Mouse (Mus musculus) liver, embryonic 13.5 days (tissue): ENCODE measurements around the gene Atp7b. TPM values are rescaled to one million over a fixed set of nuclear protein-coding genes. Genes with fewer than 3 reads are reported as not detected.

Source experiments
- ATAC-seq: fragments of 200-750 bp; cut with Nextera tagmentation; 2 replicates; pipeline ENCODE4 v1.8.0; 2017; ENCODE audit warnings: low read depth, mild to moderate bottlenecking, moderate number of reproducible peaks, moderate library complexity
- DNase-seq: peaks from one replicate; pipeline ENCODE4 v3.0.0; 2022
- H3K27ac ChIP-seq: fragments of 300-500 bp; sonication (generic); 2 replicates; pipeline ENCODE4 v1.5.1; 2015; ENCODE audit warnings: moderate library complexity, mild to moderate bottlenecking, inconsistent platforms
- H3K27me3 ChIP-seq: fragments of 300-500 bp; sonication (generic); 2 replicates; pipeline ENCODE4 v1.6.1; 2015; ENCODE audit warnings: mild to moderate bottlenecking, inconsistent platforms
- H3K36me3 ChIP-seq: fragments of 300-500 bp; sonication (generic); 2 replicates; pipeline ENCODE4 v1.6.1; 2015; ENCODE audit warnings: mild to moderate bottlenecking, inconsistent platforms
- H3K4me1 ChIP-seq: fragments of 300-500 bp; sonication (generic); replicated peaks from 2 replicates; pipeline ENCODE4 v1.6.1; 2015; ENCODE audit warnings: inconsistent platforms
- H3K4me2 ChIP-seq: fragments of 300-500 bp; sonication (generic); 2 replicates; pipeline ENCODE4 v1.6.1; 2015; ENCODE audit warnings: inconsistent platforms, mild to moderate bottlenecking, moderate library complexity
- H3K4me3 ChIP-seq: fragments of 300-500 bp; sonication (generic); replicated peaks from 2 replicates; pipeline ENCODE4 v1.5.1; 2015; ENCODE audit warnings: mild to moderate bottlenecking, inconsistent platforms
- H3K9ac ChIP-seq: fragments of 300-500 bp; sonication (generic); 2 replicates; pipeline ENCODE4 v1.6.1; 2015; ENCODE audit warnings: mild to moderate bottlenecking, inconsistent platforms
- H3K9me3 ChIP-seq: fragments of 300-500 bp; sonication (generic); replicated peaks from 2 replicates; pipeline ENCODE4 v1.6.1; 2016; ENCODE audit warnings: inconsistent platforms
- WGBS: fragments of 180-500 bp; shearing (Covaris S2); methylation state at CpG from one replicate; pipeline ENCODE4 v1.1.7; 2015; ENCODE audit not compliant: insufficient replicate concordance; 5-methylcytosine and 5-hydroxymethylcytosine counted together
- polyA plus RNA-seq: library from polyadenylated mRNA; unstranded; fragments of >200 nt; fragmentation: Nextera tagmentation; extraction: Ambion mirVana; gene quantifications from 2 replicates; pipeline ENCODE4 v1.2.1, GENCODE M21; 2015

The Atp7b gene
- polyA plus RNA-seq, 1 experiment from 2014 or later: 10.4 TPM

- H3K9ac ChIP-seq: peak overlapping the region; percentile 59
- peak overlapping the region; percentile 46 for H3K4me3 ChIP-seq
- no peaks in the 10 kb centered on the region for H3K27me3 ChIP-seq
- ATAC-seq (peak; percentile 75), DNase-seq (peak; percentile 34)
- peak overlapping the region; percentile 89 for H3K4me2 ChIP-seq
- peak overlapping the region; percentile 96 for H3K27ac ChIP-seq
- H3K9me3 ChIP-seq: no peaks in the 10 kb centered on the region
- peaks cover 65% of the 10 kb centered on the region for H3K4me1 ChIP-seq
- 23% methylated on average over 12 of the region's 12 CpGs for WGBS
- H3K36me3 ChIP-seq: peaks cover 21% of the 10 kb centered on the region
Observed at GRCm38 (mm10) chr8:22054674-22055491, 5.2 kb downstream of the Atp7b start.

DNA sequence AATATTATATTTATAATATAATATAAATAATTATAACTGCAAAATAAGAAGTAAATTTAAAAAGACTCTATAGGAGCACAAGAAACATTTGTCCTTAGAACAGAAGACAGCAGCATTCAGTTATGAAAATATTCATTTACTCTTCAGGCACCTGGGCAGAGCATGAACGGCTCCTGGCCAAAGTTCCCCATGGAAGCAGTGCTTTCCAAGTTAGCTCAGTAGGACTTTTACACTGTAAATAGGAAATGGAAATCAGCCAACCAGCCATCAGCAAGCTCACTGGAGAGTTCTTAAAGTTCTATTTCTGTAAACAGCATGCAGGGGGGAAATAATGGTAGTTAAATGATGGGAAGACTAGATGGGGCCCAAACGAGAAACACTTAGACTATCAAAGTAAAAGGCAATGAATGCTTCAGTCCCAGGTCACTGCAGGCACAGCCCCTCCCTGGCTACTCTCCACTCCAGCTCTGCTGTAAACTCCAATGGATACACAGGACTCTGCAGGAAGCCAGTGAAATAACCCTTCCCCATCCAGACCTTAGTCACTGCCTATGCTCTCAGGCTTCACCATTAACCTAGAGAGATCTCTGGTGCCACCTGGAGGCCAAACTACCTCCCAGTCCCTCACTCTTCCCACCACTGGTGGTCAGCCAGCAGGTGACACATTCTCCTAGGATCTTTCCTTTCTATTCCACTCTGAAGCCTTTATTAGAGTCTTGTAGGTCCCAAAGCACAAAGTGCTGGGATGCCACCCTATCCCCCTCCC, 12.2 kb downstream of the Atp7b start:
- peak; percentile 47 for DNase-seq
- H3K9me3 ChIP-seq: no peaks in the 10 kb centered on the region
- peaks cover 13% of the 10 kb centered on the region for H3K36me3 ChIP-seq
- 73% methylated on average over 2 of the region's 2 CpGs for WGBS
- peaks cover 30% of the 10 kb centered on the region for H3K4me1 ChIP-seq
- H3K27me3 ChIP-seq: no peaks in the 10 kb centered on the region
- H3K9ac ChIP-seq: no peak overlapping the region
- H3K4me3 ChIP-seq: no peak overlapping the region
- H3K4me2 ChIP-seq: no peak overlapping the region
- no peak overlapping the region for H3K27ac ChIP-seq
- ATAC-seq: peak; percentile 82

- Histone ChIP-seq H3K27me3 (no peaks in the 10 kb centered on the region), H3K36me3 (peaks cover 12% of the 10 kb centered on the region), H3K9me3 (no peaks in the 10 kb centered on the region), H3K4me2 (no peak overlapping the region), H3K9ac (no peak overlapping the region), H3K4me3 (no peak overlapping the region), H3K27ac (no peak overlapping the region; the same call in 1 of the 2 replicates), H3K4me1 (peaks cover 41% of the 10 kb centered on the region)
- WGBS: 83% methylated on average over 12 of the region's 12 CpGs
- DNase-seq: no peak
- no peak for ATAC-seq
Observed at GRCm38 (mm10) chr8:22043706-22044105, 16.4 kb downstream of the Atp7b start.

- no peak for ATAC-seq
- no peak overlapping the region for H3K27ac ChIP-seq
- H3K36me3 ChIP-seq: peaks cover 18% of the 10 kb centered on the region
- H3K9me3 ChIP-seq: no peaks in the 10 kb centered on the region
- WGBS: 67% methylated on average over 3 of the region's 3 CpGs
- H3K4me3 ChIP-seq: no peak overlapping the region
- no peaks in the 10 kb centered on the region for H3K27me3 ChIP-seq
- no peak overlapping the region for H3K4me2 ChIP-seq
- H3K4me1 ChIP-seq: peaks cover 41% of the 10 kb centered on the region
- no peak overlapping the region for H3K9ac ChIP-seq
- DNase-seq: no peak
Observed at GRCm38 (mm10) chr8:22042515-22042914, 17.6 kb downstream of the Atp7b start.

- H3K4me2 ChIP-seq: peak overlapping the region; percentile 38; the same call in 1 of the 2 replicates
- H3K4me1 ChIP-seq: peaks cover 35% of the 10 kb centered on the region
- H3K27ac ChIP-seq: peak overlapping the region; percentile 61; the same call in 1 of the 2 replicates
- DNase-seq (no peak), ATAC-seq (no peak)
- WGBS: 54% methylated on average over 6 of the region's 6 CpGs
- no peaks in the 10 kb centered on the region for H3K9me3 ChIP-seq
- H3K9ac ChIP-seq: no peak overlapping the region
- H3K4me3 ChIP-seq: no peak overlapping the region
- H3K36me3 ChIP-seq: peaks cover 29% of the 10 kb centered on the region
- no peaks in the 10 kb centered on the region for H3K27me3 ChIP-seq
Observed at GRCm38 (mm10) chr8:22040153-22040509, 20.0 kb downstream of the Atp7b start.

- no peaks in the 10 kb centered on the region for H3K9me3 ChIP-seq
- peak overlapping the region; percentile 39 for H3K4me3 ChIP-seq
- WGBS: 25% methylated on average over 15 of the region's 15 CpGs
- no peak overlapping the region for H3K9ac ChIP-seq
- peak overlapping the region; percentile 38 for H3K4me2 ChIP-seq
- H3K4me1 ChIP-seq: peaks cover 30% of the 10 kb centered on the region
- ATAC-seq (peak; percentile 68), DNase-seq (no peak)
- no peaks in the 10 kb centered on the region for H3K27me3 ChIP-seq
- H3K27ac ChIP-seq: peak overlapping the region; percentile 61
- H3K36me3 ChIP-seq: peaks cover 29% of the 10 kb centered on the region
Observed at GRCm38 (mm10) chr8:22039468-22040152, 20.5 kb downstream of the Atp7b start.

DNA sequence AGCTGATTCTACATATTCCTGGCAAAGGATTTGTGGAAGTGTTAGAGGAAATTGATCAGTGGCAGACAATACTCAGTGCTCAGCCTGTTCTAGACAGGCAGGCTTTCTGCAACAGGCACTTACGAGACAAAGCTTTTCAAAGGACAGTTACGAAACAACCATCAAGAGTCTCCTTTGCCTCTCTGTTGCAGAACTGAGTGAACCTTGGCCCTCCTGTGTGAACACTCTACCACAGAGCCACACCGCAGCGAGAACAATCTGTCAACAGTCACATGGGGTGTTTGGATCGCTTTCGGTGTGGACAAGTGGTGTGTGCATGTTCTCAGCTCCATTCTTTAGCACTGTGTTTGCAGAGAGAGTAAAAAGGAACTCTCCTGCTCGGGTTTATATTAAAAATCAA, 23.1 kb downstream of the Atp7b start:
- ATAC-seq (peak; percentile 66), DNase-seq (no peak)
- H3K9me3 ChIP-seq: no peaks in the 10 kb centered on the region
- H3K36me3 ChIP-seq: peaks cover 29% of the 10 kb centered on the region
- WGBS: 68% methylated on average over 7 of the region's 7 CpGs
- peaks cover 15% of the 10 kb centered on the region for H3K4me1 ChIP-seq
- no peak overlapping the region for H3K9ac ChIP-seq
- H3K4me2 ChIP-seq: no peak overlapping the region
- H3K27ac ChIP-seq: no peak overlapping the region
- no peaks in the 10 kb centered on the region for H3K27me3 ChIP-seq
- H3K4me3 ChIP-seq: no peak overlapping the region

- WGBS: 83% methylated on average over 9 of the region's 9 CpGs
- ATAC-seq: no peak
Observed at GRCm38 (mm10) chr8:22036137-22036536, 24.0 kb downstream of the Atp7b start.

GRCm38 (mm10) chr8:22030990-22031389, 29.1 kb downstream of the Atp7b start:
- H3K9ac ChIP-seq: no peak overlapping the region
- H3K27me3 ChIP-seq: no peaks in the 10 kb centered on the region
- no peak overlapping the region for H3K27ac ChIP-seq
- 67% methylated on average over 3 of the region's 3 CpGs for WGBS
- no peak overlapping the region for H3K4me2 ChIP-seq
- peaks cover 39% of the 10 kb centered on the region for H3K36me3 ChIP-seq
- H3K4me1 ChIP-seq: no peaks in the 10 kb centered on the region
- no peak for ATAC-seq
- no peak for DNase-seq
- no peak overlapping the region for H3K4me3 ChIP-seq
- no peaks in the 10 kb centered on the region for H3K9me3 ChIP-seq

More at GRCm38 (mm10) chr8:22036137-22036536, 24.0 kb downstream of the Atp7b start:
- no peaks in the 10 kb centered on the region for H3K27me3 ChIP-seq
- DNase-seq: no peak
- H3K4me3 ChIP-seq: no peak overlapping the region
- H3K9ac ChIP-seq: no peak overlapping the region
- no peak overlapping the region for H3K27ac ChIP-seq
- peaks cover 11% of the 10 kb centered on the region for H3K4me1 ChIP-seq
- peaks cover 29% of the 10 kb centered on the region for H3K36me3 ChIP-seq
- H3K4me2 ChIP-seq: no peak overlapping the region
- H3K9me3 ChIP-seq: no peaks in the 10 kb centered on the region

- H3K4me3 ChIP-seq: no peak overlapping the region
- no peaks in the 10 kb centered on the region for H3K4me1 ChIP-seq
- no peak overlapping the region for H3K27ac ChIP-seq
- 75% methylated on average over 3 of the region's 3 CpGs for WGBS
- no peak overlapping the region for H3K9ac ChIP-seq
- H3K9me3 ChIP-seq: no peaks in the 10 kb centered on the region
- H3K36me3 ChIP-seq: peaks cover 50% of the 10 kb centered on the region
- peak; percentile 58 for ATAC-seq
- no peak overlapping the region for H3K4me2 ChIP-seq
- no peak for DNase-seq
- no peaks in the 10 kb centered on the region for H3K27me3 ChIP-seq
Observed at GRCm38 (mm10) chr8:22028973-22029372, 31.1 kb downstream of the Atp7b start.

DNA sequence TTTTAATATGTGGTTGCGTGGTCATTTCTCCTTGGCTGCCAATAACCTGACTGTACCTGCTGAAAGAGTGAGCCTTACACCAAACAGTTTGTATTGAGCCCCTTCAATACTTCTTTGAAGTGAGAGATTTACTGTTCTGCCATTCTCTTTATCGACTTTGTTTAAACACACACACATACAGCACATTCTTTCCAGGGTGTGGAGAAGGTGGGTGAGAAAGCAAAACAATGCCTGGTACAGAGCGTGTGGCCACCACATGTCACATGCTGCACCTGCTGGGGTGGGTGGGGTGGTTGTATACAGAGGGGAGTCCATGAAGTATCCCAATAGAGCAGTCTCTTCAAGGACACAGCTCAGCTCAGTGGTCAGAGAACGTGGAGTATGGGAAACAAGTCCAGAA, 34.9 kb downstream of the Atp7b start:
- Histone ChIP-seq H3K9me3 (no peaks in the 10 kb centered on the region), H3K36me3 (peaks cover 66% of the 10 kb centered on the region), H3K4me3 (no peak overlapping the region), H3K4me1 (no peaks in the 10 kb centered on the region), H3K27ac (no peak overlapping the region), H3K4me2 (no peak overlapping the region), H3K9ac (no peak overlapping the region), H3K27me3 (no peaks in the 10 kb centered on the region)
- 69% methylated on average over 4 of the region's 4 CpGs for WGBS
- ATAC-seq (no peak), DNase-seq (no peak)
